Mouse (Mus musculus) embryo, embryonic 10 days (tissue): ENCODE measurements around the gene Spata13.
A peak's percentile ranks its signal among the peaks of the same experiment; 100 is the strongest.

Experiments used
- DNase-seq: peaks from one replicate; pipeline ENCODE4 v3.0.0-alpha.2; 2015; ENCODE audit warnings: low spot score

The Spata13 gene

DNA sequence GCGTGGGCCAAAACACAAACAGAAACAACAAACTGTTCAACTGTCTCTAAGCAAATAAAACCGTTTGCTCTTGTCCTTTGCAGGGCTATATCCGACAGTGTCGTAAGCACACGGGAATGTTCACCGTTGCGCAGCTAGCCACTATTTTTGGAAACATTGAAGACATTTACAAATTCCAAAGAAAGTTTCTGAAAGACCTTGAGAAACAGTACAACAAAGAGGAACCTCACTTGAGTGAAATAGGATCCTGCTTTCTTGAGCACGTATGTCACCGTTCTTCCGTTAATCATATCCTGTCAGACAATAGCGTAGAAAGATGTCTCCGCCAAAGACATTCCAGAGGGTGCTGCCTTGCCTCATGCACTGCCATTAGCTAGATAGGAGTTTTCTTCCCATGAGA lies 116.1 kb downstream of the Spata13 start:
- DNase-seq = no peak

DNA sequence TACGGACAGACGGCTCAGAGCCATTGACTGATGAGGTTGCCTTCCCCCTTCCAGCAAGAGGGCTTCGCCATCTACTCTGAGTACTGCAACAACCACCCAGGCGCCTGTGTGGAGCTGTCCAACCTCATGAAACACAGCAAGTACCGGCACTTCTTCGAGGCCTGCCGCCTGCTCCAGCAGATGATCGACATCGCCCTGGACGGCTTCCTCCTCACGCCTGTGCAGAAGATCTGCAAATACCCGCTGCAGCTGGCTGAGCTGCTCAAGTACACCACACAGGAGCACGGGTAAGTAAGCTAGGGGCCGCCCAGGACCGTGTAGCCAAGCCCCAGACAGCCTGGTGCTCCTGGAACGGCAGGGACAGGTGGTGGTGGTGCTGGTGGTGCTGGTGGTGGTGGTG lies 117.8 kb downstream of the Spata13 start:
- DNase-seq = no peak

DNA sequence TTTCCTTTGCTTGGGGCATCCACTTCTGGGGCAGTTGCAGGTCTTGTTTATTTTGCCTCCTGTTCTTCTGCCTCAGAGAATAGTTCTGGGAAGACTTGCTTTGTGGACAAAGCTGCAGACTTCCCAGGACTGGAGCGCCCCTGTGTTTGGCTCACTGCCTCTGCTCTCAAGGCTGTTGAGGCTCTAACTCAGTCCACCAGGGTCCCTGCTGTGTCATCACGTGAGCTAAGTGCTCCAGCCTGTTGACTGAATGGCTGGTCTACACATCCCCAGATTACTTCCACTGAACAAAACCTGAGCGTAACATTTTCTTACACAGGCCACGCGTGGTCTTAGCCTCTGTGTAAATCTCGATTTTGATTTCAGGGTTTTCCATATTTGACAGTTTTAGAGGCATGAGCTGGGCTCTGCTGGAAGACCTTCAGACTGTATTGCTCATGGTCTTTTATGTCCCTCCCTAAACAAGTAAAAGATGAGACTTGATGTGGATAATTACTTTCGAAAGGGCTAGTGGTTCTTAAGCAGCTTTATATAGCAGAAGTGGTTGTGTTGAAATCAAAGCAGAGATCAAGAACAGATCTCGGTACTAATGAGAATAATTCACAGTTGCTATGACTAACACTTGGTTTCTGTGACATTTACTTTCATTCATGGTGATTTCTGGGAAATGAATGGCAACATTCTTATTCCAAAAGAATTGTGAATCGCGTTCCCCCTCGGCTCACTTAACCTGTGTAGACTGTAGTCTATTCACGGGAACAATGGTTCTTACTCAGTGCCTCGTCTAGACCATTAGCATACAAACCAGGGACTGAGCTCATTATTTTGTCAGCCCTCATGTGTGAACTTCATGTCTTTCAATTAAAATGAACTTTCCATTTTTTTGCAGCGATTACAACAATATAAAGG lies 119.3 kb downstream of the Spata13 start:
- DNase-seq = no peak

DNA sequence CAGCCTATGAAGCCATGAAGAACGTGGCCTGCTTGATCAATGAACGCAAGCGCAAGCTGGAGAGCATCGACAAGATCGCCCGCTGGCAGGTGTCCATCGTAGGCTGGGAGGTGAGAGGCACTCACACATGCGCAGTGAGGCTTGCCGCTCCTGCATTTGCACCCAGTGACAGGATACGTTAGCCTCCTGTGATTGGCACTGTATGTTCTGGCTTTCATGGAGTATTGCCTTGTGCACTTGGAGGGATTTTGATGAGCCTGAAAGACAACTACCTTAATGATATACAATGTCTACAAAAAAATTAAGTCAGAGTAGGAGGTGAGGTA lies 120.0 kb downstream of the Spata13 start:
- DNase-seq = no peak

DNA sequence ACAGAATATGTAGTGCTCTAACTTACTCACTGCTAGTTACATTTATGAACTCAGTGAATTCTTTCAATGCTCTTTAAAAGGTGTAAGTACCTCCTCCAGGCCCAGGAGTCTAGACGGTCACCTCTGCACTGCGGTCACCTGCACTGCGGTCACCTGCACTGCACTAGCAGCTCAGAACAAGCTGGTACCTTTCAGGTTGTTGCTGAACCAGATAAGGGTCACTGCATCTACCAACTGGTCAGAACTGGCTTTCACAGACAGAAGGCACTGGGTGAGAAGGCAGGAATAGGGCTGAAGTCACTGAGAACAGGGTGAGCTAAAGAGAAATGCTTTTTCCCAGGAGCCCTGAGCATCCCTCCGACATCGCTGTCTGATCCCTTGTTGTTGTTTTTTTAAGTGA lies 120.9 kb downstream of the Spata13 start:
- DNase-seq = no peak

DNA sequence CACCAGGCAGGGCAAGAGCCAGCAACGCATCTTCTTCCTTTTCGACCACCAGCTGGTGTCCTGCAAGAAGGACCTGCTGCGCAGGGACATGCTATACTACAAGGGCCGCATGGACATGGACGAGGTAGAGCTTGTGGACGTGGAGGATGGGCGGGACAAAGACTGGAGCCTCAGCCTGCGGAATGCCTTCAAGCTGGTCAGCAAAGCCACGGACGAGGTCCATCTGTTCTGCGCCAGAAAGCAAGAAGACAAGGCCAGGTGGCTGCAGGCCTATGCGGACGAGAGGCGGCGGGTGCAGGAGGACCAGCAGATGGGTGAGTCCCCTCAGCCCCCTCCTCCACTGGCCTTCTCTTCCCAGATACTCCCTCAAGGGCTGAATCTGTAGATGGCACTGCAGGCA lies 122.5 kb downstream of the Spata13 start:
- DNase-seq = no peak

DNA sequence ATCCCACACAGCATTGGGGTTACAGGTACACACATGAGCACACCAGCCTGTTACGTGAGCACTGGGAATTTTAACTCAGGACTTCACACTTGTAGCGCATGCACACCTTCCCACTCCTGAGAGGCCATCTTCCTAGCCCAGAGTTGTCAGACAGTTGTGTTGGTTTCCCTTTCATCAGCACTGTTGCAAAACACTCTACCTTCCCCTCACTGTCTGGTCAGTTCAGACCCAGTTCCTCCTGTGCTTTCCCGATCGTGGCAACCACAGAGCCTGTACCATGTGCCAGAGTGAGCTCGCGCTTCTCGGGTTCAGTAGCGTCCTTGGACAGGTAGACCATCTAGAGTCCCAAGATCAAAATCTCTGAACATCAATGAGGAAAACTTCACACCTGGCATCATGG lies 123.5 kb downstream of the Spata13 start:
- no peak for DNase-seq

DNA sequence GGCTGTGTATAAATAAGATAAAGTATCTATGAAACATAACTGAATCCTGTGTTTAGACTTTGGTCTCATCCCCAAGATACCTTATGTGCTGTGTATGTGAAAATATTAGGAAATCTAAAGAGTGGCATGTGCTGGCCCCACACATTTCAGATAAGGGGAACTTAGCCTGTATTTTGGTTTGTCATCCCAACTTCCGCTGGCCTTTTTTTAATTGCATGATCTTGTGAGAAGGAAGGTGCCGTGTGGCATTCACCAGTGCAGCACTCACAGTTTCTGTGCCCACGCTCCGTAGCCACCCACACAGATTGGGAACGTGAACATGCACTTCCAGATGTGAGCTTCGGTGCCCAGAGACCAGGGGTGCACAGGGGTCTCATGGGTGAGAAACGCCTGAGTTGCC lies 123.9 kb downstream of the Spata13 start:
- DNase-seq = no peak

DNA sequence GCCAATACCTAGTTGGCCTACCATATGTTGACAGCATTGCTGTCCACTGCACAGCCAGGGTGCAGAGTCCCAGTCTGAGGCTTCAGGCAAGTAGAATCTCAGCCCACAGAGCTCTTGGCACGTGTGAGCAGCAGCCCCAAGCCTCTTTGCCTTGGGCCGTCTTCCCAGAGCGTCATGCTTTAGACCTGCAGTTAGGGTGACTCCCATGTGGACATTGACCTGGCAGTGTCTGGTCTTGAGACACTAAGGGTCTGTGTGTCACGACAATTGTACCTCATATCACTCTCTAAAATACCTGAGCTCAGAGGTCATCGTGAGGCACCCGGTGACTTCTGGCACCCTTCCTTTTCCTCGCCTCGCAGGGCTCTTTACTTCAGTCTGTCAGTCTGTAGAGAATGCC lies 125.3 kb downstream of the Spata13 start:
- no peak for DNase-seq

DNA sequence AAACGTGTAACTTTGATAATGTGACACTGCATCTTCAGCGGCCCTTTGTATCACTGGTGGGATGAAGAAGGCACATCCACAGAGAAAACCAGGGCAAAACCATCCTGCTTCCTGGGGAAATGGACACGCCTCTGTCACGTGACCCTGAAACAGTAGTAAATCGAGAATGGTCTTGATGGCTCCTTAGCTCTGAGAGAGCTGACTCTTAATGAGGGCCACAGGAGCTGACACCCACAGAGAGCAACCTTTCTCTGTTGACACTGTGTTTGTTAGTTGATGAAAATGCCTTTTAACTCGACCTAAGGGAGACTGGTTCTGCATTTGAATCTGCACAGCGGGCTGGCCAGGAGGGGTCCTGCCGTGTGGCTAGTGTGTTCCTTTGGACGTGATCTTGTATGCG lies 128.0 kb downstream of the Spata13 start:
- DNase-seq = no peak

DNA sequence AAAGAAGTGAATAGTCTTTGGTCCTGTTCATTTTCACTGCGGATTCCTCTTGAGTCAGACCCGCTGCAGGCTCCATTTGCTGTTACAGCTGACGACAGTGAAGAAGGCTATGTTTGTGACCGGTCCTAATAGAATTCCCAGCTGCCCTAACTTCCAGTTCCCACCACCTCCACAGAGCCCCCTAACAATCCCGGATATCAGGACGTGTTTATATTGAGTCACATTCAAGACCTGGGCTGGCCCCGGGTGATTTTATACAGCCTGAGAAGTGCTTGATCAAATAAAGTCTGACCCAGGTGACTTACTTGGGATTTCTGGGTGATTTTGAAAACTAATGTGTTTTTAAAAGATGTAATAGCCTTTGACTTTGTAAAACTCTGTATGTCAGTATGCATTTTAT lies 129.0 kb downstream of the Spata13 start:
- DNase-seq = no peak

DNA sequence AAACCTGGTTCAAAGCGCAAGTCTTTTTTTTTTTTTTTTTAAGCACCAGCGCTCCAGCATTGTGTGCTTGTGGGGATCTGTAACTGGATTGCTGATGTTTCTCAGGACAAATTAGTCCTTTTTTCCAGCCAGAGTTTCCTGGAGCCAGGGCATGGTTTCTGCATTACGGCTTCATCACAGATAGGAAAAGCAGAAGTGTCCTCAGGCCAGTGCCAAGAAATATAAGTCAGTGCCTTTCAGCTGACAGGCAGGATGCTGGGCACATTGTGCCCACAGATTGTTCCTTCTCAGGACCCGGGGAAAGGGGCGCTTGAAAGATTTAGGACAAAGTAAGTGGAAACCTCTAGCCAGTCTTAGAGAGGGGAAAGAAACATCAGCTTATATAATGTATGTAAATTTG lies 129.9 kb downstream of the Spata13 start:
- DNase-seq = no peak

DNA sequence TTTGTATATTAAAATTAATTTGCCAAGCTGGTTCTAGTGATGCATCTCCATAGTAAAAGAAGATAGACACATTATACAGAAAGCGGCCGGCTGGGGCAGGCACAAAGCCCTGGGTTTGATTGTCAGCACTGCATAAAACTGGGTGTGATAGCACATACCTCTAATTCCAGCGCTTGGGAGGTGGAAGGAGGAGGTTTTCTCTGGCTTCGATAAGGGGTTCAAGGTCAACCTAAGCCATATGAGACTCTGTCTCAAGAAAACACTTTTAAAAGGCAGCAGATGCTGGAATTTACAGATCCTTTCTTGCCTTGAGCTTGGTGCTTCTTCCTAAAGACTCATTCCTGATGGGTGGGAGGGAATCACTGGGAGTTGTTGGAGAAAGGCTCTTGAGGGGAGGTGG lies 130.7 kb downstream of the Spata13 start:
- no peak for DNase-seq

DNA sequence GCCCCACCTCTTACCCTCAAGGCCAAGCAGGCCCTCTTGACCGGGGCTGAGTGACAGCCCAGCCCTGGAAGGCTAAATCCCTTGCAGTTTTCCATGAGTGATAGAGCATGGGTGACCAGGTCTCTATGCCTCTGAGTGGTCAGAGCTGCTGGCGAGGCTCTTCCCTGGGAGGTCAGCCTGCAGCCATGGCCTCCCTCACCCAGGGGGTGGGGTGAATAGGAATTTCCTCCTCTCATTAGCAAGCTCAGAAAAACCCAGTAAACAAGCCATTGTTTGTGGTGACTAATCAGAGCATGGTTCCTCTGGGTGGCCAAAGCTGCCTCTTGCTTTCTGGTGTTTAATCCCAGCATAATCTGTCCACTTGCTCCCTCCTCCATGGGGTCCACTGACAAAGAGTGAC lies 131.2 kb downstream of the Spata13 start:
- no peak for DNase-seq

DNA sequence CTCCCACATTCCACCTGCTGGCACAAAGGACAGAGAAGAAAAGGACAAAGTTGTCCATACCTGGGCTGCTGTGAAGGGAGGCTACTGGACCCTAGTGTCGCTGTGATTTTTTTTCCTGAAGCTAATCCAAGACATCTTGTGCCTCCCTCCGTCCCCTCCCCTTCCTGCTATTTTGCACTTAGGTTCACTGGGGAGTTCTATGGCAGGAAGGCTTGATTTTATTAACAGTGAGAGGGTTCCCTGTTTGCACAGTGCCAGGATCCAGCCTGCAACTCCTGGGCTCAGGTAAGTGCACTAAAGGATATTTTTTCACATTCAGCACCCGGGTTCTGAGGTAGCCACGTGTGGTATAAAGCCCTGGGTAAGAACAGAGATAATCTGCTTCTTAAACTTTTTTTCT lies 134.1 kb downstream of the Spata13 start, which contains the start of gene C1qtnf9:
C1qtnf9 (plus strand) TSS at position 251 of the 400 bp plus-strand sequence.
- no peak for DNase-seq

DNA sequence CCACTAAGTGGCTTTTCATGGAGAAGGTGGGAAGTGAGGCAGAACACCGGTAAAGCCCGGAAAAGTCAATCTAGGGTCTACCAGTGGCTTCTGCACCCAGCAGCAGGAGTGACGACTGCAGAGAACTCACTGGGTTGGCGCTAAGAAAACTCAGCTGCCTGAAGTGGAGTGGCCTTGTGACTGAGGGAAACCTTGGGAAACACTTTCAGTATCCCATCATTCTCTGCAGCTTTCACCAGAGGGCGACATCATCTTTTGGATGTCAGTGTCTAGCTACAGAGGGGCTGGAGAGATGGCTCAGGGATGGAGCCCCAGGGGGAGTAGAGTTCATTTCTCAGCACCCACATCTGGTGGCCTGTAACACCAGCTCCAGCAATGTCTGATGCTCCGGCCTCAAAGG lies 135.5 kb downstream of the Spata13 start:
- peak; percentile 54 for DNase-seq

DNA sequence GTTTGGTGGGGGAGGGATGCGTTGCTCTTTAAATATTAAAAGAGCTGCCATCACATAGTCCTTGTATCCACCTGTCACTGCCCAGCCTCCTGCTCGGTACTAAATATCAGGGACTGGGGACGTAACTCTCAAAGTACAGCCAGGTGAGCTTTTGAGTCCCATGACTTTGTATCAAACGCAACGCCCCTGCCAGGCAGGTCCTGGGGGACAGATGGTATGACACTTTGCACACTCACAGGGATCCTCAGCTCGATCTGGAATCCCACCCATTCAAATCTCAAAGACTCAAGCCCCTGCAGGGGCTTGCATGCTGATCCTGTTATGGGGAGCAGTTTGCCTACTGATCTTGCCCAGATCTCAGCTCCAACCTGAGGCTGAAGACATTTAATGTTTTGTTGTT lies 136.8 kb downstream of the Spata13 start:
- no peak for DNase-seq

DNA sequence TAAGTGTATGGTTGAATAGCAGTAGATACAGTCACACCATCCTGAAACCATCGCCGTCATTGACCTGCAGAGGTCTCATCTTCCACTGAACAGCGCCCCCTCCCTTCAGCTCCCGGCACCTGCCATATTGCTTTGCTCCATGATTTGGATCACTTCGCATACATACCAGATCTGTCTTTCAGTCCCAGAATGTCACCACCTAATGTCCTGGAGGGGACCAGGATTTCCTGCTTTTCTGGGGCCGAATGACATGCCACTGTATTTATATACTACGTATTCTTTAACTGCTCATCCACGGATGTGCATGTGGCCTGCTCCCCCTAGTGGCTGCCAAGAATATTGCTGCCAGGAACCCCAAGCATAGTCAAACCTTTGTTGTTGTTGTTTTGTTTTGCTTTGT lies 137.3 kb downstream of the Spata13 start:
- DNase-seq = peak; percentile 77

DNA sequence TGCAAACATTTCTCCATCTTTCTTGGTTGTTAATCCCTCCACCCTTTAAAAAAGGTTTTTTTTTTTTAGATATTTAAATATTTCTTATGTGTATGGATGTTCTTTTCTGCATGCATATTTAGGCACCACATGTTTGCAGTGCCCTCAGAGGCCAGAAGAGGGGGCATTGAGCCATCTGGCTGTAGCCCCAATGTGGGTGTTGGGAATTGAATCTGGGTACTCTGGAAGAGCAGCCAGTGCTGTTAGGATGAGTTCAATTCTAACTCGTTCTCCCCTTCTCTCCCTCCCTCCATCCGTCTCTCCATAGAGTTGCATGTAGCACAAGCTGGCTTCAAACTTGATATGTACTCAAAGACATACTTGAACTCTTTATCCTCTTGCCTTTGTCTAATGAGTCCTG lies 139.7 kb downstream of the Spata13 start:
- no peak for DNase-seq

DNA sequence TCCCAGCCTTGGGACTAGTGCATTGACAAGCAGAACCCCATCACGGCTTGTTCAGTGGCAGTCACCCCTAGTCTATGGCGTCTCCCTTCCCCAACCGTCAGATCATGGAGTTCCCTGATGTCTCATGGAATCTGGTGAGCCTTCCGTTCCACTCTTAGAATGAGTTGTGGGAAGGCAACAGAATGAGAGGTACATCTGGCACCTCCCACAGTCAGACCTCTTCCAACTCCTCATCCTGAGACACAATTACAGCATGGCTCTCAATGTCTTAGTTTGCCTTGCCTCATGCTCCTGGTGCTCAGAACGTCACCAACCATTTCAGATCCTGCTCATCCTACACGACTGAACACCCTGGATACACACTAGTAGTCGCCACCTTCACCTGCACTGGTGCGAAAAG lies 142.7 kb downstream of the Spata13 start:
- DNase-seq = no peak

DNA sequence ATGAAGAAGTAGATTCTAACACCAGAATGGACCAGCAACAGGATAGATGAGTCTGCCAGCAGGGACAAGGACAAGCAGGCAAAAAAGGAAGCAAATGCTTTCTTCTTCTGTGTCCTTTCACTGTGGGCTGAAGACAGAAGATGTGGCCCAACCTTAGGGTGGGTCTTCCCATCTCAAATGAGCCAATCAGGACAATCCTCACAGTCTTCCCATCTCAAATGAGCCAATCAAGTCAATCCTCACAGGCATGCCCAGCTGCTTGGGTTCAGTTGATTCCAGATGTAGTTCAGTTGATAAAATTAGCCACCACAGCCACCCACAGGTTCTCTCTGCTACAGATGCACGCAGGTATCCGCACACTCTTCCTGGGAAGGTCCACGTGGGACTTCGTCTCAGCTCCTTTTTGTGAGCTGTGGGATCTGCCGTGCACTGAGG lies 143.7 kb downstream of the Spata13 start:
- DNase-seq = no peak

DNA sequence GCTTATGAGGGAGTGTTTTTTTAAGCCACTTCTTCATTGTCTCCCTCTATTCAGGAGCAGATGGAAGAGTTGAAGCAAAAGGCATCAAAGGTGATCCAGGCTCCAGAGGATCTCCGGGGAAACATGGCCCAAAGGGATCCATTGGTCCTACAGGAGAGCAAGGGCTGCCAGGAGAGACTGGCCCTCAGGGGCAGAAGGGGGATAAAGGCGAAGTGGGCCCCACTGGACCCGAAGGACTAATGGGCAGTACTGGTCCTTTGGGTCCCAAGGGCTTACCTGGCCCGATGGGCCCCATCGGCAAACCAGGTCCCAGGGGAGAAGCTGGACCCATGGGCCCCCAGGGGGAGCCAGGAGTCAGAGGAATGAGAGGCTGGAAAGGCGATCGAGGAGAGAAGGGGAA lies 145.4 kb downstream of the Spata13 start:
- DNase-seq = no peak

DNA sequence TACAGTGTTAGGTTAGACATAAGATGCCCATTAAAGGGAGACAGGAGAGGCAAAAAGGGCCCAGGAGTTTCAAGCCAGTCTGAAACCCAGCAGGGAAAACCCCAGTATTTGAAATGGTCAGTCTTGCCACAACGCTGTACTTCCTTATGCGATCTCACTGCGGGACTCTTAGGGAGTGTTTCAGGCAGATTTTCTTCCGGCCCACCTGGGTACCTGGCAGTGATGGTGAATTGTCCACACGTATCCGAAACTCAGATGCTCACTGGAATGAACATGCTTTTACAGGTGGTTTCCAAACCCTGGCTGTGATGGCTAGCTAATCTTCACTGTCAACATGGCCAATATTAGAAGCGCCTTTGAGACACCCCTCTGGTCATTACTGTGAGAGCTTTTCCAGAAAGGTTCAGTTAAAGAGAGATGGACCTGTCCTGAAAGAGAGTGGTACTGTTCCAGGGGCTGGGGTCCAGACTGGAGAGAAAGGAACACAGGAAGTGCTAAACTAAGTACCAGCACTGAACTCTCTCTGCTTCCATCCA lies 148.4 kb downstream of the Spata13 start:
- no peak for DNase-seq

DNA sequence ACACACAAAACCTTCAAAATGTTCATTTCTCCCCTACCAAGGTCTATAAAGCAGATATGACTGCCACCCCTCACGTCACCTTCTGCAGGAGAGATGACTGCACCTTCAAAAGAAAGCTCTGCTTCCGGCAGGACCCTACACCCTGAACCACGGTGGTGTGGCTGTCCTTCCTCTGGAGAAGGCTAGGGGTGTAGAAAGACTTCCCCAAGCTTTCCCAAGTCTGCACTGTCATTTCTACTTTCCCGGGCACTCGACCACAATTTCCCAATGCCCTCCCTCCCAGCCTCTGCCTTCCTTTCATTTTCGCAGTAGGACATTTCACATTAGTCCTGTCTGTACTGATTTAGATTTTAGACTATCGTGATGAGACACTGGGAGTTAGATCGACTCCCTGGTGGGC lies 149.4 kb downstream of the Spata13 start:
- no peak for DNase-seq
